Mouse (Mus musculus): Measurements from ENCODE around the gene Med13l. TPM values are rescaled to one million over a fixed set of nuclear protein-coding genes. Genes with fewer than 3 reads are reported as not detected.

Med13l gene
- 9.5 and 11.5 TPM in 2 replicates for polyA plus RNA-seq (2012; rRNA removed)

GRCm38 (mm10) chr5:118560385-118561085 is at the start of gene Med13l:
Gene Med13l, plus strand, starts transcription at chr5:118560679.
- WGBS: 2% methylated on average over 101 of the region's 120 CpGs
- DNase-seq (ENCODE audit: low read depth, low spot score): no peak

GRCm38 (mm10) chr5:118510969-118511368 is 49.5 kb upstream of the Med13l start:
- no peak for DNase-seq (ENCODE audit: low read depth, low spot score)
- 93% methylated on average over 4 of the region's 4 CpGs for WGBS

GRCm38 (mm10) chr5:118513005-118513404 is 47.5 kb upstream of the Med13l start:
- 35% methylated on average over 1 of the region's 1 CpGs for WGBS

GRCm38 (mm10) chr5:118513629-118514526 is 46.6 kb upstream of the Med13l start:
- no peak for DNase-seq (ENCODE audit: low read depth, low spot score)
- WGBS: 2% methylated on average over 43 of the region's 43 CpGs

More at GRCm38 (mm10) chr5:118513005-118513404, 47.5 kb upstream of the Med13l start:
- DNase-seq (ENCODE audit: low read depth, low spot score): no peak

GRCm38 (mm10) chr5:118514527-118514831 is 46.0 kb upstream of the Med13l start:
- 26% methylated on average over 9 of the region's 9 CpGs for WGBS
- no peak for DNase-seq (ENCODE audit: low read depth, low spot score)

- DNase-seq (ENCODE audit: low read depth, low spot score): no peak
- WGBS: 45% methylated on average over 5 of the region's 5 CpGs
Measured at GRCm38 (mm10) chr5:118514842-118515241, 45.6 kb upstream of the Med13l start.

- DNase-seq (ENCODE audit: low read depth, low spot score): no peak
- 45% methylated on average over 11 of the region's 11 CpGs for WGBS
Measured at GRCm38 (mm10) chr5:118515280-118515721, 45.2 kb upstream of the Med13l start.

GRCm38 (mm10) chr5:118516066-118516465 is 44.4 kb upstream of the Med13l start:
- no peak for DNase-seq (ENCODE audit: low read depth, low spot score)

GRCm38 (mm10) chr5:118516470-118516869 is 44.0 kb upstream of the Med13l start:
- DNase-seq (ENCODE audit: low read depth, low spot score): no peak
- WGBS: 81% methylated on average over 6 of the region's 6 CpGs

More at GRCm38 (mm10) chr5:118516066-118516465, 44.4 kb upstream of the Med13l start:
- 92% methylated on average over 6 of the region's 6 CpGs for WGBS

GRCm38 (mm10) chr5:118520457-118520856 is 40.0 kb upstream of the Med13l start:
- WGBS: 84% methylated on average over 3 of the region's 3 CpGs
- DNase-seq (ENCODE audit: low read depth, low spot score): no peak

- DNase-seq (ENCODE audit: low read depth, low spot score): no peak
- WGBS: 88% methylated on average over 7 of the region's 7 CpGs
Measured at GRCm38 (mm10) chr5:118524400-118524799, 36.1 kb upstream of the Med13l start.

GRCm38 (mm10) chr5:118525634-118526033 is 34.8 kb upstream of the Med13l start:
- 71% methylated on average over 6 of the region's 6 CpGs for WGBS
- DNase-seq (ENCODE audit: low read depth, low spot score): no peak

GRCm38 (mm10) chr5:118526504-118526903 is 34.0 kb upstream of the Med13l start:
- DNase-seq (ENCODE audit: low read depth, low spot score): no peak
- WGBS: 76% methylated on average over 13 of the region's 13 CpGs

GRCm38 (mm10) chr5:118529241-118529640 is 31.2 kb upstream of the Med13l start:
- 72% methylated on average over 7 of the region's 7 CpGs for WGBS
- no peak for DNase-seq (ENCODE audit: low read depth, low spot score)

GRCm38 (mm10) chr5:118532125-118532524 is 28.4 kb upstream of the Med13l start:
- 38% methylated on average over 13 of the region's 13 CpGs for WGBS

GRCm38 (mm10) chr5:118532659-118533058 is 27.8 kb upstream of the Med13l start:
- WGBS: 67% methylated on average over 15 of the region's 15 CpGs
- no peak for DNase-seq (ENCODE audit: low read depth, low spot score)

More at GRCm38 (mm10) chr5:118532125-118532524, 28.4 kb upstream of the Med13l start:
- DNase-seq (ENCODE audit: low read depth, low spot score): no peak

- 39% methylated on average over 9 of the region's 9 CpGs for WGBS
- DNase-seq (ENCODE audit: low read depth, low spot score): no peak
Measured at GRCm38 (mm10) chr5:118534407-118534921, 26.0 kb upstream of the Med13l start.

- WGBS: 29% methylated on average over 8 of the region's 8 CpGs
- no peak for DNase-seq (ENCODE audit: low read depth, low spot score)
Measured at GRCm38 (mm10) chr5:118535130-118535529, 25.3 kb upstream of the Med13l start.

- no peak for DNase-seq (ENCODE audit: low read depth, low spot score)
- WGBS: 81% methylated on average over 5 of the region's 5 CpGs
Measured at GRCm38 (mm10) chr5:118538487-118538886, 22.0 kb upstream of the Med13l start.

GRCm38 (mm10) chr5:118543816-118544215 is 16.7 kb upstream of the Med13l start:
- WGBS: 91% methylated on average over 2 of the region's 2 CpGs
- no peak for DNase-seq (ENCODE audit: low read depth, low spot score)

Measured in large intestine, adult 2 months (tissue).